Mouse (Mus musculus) embryonic fibroblast, embryonic 13.5 days (primary cell): ENCODE results near the gene L3mbtl2.

Experiments
- CTCF ChIP-seq: IDR thresholded peaks from 2 replicates; pipeline ENCODE4 v1.5.1; 2011; ENCODE audit warnings: mild to moderate bottlenecking, control low read depth, low read length, moderate library complexity, borderline replicate concordance; ENCODE audit not compliant: insufficient read depth
- POLR2A ChIP-seq: IDR thresholded peaks from 2 replicates; pipeline ENCODE4 v1.6.1; 2011; ENCODE audit warnings: low read depth, mild to moderate bottlenecking, control low read depth, low read length, moderate library complexity

DNA sequence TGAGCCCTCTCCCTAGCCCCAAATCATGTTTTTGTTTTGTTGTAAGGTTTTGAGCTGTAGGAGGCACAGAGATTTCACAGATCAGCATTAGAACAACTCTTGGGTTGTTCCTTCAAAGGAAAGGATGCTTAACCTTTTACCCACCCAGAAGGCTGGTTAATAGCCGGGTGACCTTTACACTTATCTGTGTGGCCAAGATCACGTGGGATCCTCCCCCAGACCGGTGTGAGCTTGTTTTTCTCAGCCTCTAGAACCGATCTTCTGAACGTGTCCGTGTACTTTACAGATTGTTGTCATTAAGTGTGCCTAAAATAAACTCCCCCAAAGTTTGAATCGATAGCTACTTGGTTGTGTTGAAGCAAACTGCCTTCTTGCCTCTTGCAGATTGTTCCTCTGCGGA lies 36.9 kb downstream of the L3mbtl2 start:
- TF ChIP-seq CTCF = no peak
- TF ChIP-seq POLR2A = no peak
